Mouse (Mus musculus) intestine, embryonic 15.5 days (tissue): ENCODE results near the gene Acer2. TPM values are rescaled to one million over a fixed set of nuclear protein-coding genes. Genes with fewer than 3 reads are reported as not detected.

Source experiments
- ATAC-seq: fragments of 200-750 bp; cut with Nextera tagmentation; 2 replicates; pipeline ENCODE4 v1.8.0; 2017; ENCODE audit warnings: moderate TSS enrichment, moderate library complexity
- H3K27ac ChIP-seq: fragments of 300-500 bp; sonication (generic); 2 replicates; pipeline ENCODE4 v1.5.1; 2015; ENCODE audit warnings: mild to moderate bottlenecking, inconsistent platforms
- H3K27me3 ChIP-seq: fragments of 300-500 bp; sonication (generic); replicated peaks from 2 replicates; pipeline ENCODE4 v1.6.1; 2015; ENCODE audit warnings: inconsistent platforms
- H3K36me3 ChIP-seq: fragments of 300-500 bp; sonication (generic); 2 replicates; pipeline ENCODE4 v1.6.1; 2015; ENCODE audit warnings: inconsistent platforms
- H3K4me1 ChIP-seq: fragments of 300-500 bp; sonication (generic); replicated peaks from 2 replicates; pipeline ENCODE4 v1.6.1; 2015; ENCODE audit warnings: inconsistent platforms
- H3K4me2 ChIP-seq: fragments of 300-500 bp; sonication (generic); replicated peaks from 2 replicates; pipeline ENCODE4 v1.6.1; 2015; ENCODE audit warnings: mild to moderate bottlenecking, inconsistent platforms
- H3K4me3 ChIP-seq: fragments of 300-500 bp; sonication (generic); replicated peaks from 2 replicates; pipeline ENCODE4 v1.5.1; 2015; ENCODE audit warnings: inconsistent platforms
- H3K9ac ChIP-seq: fragments of 300-500 bp; sonication (generic); 2 replicates; pipeline ENCODE4 v1.6.1; 2015; ENCODE audit warnings: inconsistent platforms
- H3K9me3 ChIP-seq: fragments of 300-500 bp; sonication (generic); 2 replicates; pipeline ENCODE4 v1.6.1; 2016; ENCODE audit warnings: inconsistent platforms
- WGBS: fragments of 180-500 bp; shearing (Covaris S2); methylation state at CpG from one replicate; pipeline ENCODE4 v1.1.7; 2015; 5-methylcytosine and 5-hydroxymethylcytosine counted together
- polyA plus RNA-seq: library from polyadenylated mRNA; unstranded; fragments of >200 nt; fragmentation: Nextera tagmentation; extraction: Ambion mirVana; gene quantifications from 2 replicates; pipeline ENCODE4 v1.2.1, GENCODE M21; 2015

Gene Acer2
- polyA plus RNA-seq, 1 experiment from 2014 or later, result 26.5 TPM

DNA sequence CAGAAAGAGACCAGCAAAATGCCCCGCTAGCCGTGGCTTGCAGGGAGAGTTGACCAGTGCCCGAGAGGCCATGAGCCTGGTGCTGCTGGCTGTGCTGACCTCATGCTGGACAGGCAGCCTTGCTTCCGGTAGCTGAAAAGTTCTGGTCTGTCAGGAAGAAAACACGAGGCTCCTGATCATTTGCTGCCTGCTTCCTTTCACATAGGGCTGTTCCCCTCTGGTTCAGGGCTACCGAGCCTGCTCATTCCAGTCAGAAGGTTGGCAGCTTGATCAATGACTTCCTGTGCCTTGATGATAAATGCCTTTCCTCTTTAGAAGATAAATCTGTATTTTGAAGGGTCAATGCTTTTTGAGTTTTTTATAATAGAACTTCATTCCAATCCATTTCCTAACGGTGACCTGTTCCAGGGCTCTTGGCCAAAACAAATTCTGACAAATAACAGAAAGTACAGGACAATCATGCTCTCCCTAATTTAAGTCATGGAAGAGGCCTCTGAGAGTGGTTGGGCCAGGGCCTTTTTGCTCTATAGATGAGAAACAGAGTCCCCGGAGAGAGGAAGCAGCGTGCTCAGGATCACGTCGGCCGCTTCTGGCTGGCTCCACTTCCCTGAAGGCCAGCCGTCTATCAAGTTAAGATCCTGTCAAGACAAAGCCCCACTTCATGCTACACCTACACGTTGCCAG, 24.7 kb downstream of the Acer2 start:
- H3K36me3 ChIP-seq, result no peaks in the 10 kb centered on the region
- H3K4me3 ChIP-seq, result no peak overlapping the region
- no peak overlapping the region for H3K9ac ChIP-seq
- no peak overlapping the region for H3K4me2 ChIP-seq
- no peaks in the 10 kb centered on the region for H3K4me1 ChIP-seq
- H3K9me3 ChIP-seq, result no peaks in the 10 kb centered on the region
- H3K27me3 ChIP-seq, result no peaks in the 10 kb centered on the region
- peak overlapping the region; percentile 51; the same call in 1 of the 2 replicates for H3K27ac ChIP-seq
- WGBS, result 25% methylated on average over 14 of the region's 14 CpGs
- peak; percentile 83 for ATAC-seq

DNA sequence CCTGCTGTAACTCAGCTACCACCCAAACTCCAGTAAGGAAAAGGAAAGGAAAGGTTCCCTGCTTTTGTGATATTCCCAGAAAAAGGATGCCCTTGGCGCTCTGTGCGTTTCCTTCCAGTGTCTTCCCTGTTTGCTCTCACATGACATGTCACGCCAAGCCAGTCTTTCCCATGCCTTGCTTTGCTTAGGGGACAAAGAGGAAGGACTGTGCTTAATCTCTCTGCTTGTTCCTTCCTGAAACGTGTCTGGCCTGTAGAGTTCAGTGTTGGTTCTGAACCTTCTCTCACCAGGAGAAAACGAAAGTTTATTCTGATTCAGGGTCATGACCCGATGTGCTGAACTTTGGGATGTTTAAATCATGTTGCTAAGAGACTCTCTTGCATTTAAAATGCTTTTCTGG, 28.2 kb downstream of the Acer2 start:
- Histone ChIP-seq H3K27ac (no peak overlapping the region), H3K27me3 (no peaks in the 10 kb centered on the region), H3K4me1 (no peaks in the 10 kb centered on the region), H3K4me3 (no peak overlapping the region), H3K4me2 (no peak overlapping the region), H3K9me3 (no peaks in the 10 kb centered on the region), H3K36me3 (no peaks in the 10 kb centered on the region), H3K9ac (no peak overlapping the region)
- WGBS, result 58% methylated on average over 6 of the region's 6 CpGs
- ATAC-seq, result no peak

DNA sequence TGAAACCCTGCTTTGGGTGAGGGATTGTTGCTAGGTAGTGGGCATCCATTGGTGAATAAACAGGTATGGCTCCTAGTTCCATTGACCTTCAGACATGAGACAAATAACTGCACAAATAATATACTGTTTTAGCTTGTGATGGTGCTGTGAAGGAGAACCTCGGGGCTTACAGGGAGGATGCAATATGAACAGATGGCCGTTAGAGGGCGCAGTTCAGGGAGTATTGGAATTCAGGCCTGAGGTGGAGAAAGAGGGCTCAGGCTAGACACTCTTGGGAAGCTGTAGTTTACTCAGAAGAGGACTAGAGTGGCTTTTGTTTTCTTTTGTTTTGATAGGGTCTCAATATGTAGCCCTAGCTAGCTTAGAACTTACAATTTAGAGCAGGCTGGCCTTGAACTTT, 30.8 kb downstream of the Acer2 start:
- Histone ChIP-seq H3K4me1 (no peaks in the 10 kb centered on the region), H3K27me3 (no peaks in the 10 kb centered on the region), H3K4me2 (no peak overlapping the region), H3K9me3 (no peaks in the 10 kb centered on the region), H3K27ac (no peak overlapping the region), H3K36me3 (no peaks in the 10 kb centered on the region), H3K9ac (no peak overlapping the region), H3K4me3 (no peak overlapping the region)
- ATAC-seq, result no peak
- WGBS, result 36% methylated on average over 3 of the region's 3 CpGs

DNA sequence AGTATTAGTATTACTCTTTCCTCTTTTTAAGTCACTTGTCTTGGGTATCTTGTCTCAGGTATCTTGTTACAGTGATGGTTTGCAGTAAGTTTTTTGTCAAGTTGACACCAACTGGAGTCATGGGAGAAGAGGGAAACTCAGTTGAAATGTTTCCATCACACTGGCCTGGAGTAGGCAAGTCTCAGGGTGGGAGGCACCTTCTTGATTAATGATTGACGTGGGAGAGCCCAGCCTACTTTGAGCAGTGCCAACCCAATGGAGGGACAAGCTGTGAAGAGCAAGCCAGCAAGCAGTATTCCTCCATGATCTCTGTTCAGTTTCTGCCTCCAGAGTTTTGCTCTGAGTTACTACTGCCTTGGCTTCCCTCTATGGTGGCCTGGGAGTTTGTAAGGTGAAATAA, 31.7 kb downstream of the Acer2 start:
- no peak overlapping the region for H3K4me3 ChIP-seq
- ATAC-seq, result no peak
- no peak overlapping the region for H3K27ac ChIP-seq

DNA sequence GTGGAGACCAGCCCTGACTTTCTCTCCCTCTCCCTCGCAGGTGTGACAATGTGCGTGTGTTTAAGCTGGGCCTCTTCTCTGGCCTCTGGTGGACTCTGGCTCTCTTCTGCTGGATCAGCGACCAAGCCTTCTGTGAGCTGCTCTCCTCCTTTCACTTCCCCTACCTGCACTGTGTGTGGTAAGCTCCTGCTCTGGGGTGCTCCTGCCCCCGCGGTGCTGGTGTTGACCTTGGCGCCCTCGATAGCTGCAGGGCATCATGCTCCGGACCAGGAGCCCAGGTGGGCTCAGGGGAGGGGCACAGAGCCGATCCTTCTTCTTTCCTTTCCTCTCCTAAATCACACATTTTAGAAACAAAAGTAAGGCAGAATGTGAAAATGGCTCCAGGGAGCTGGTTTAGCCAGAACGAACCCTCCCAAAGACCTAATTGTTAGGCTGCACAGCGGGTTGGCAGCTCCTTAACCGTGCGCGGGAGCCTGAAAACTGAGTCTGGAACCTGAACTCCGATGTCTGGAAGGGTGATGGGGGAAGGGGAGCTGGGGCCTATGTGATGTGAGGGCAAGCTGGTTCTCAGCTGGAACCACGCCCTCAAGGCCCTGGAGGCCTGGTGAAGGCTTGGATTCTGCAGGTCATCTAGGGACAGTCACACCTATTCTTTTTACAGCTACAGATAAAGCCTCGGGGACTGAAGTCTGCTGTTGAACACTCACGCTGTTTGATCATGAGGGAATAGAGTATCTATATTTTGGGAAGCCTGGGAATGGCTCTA, 37.6 kb downstream of the Acer2 start:
- ATAC-seq, result peak; percentile 95
- Histone ChIP-seq H3K27me3 (no peaks in the 10 kb centered on the region), H3K9me3 (no peaks in the 10 kb centered on the region), H3K4me2 (peak overlapping the region; percentile 5; the same call in 1 of the 2 replicates), H3K27ac (no peak overlapping the region), H3K4me1 (no peaks in the 10 kb centered on the region; the same call in 1 of the 2 replicates), H3K4me3 (no peak overlapping the region), H3K9ac (no peak overlapping the region), H3K36me3 (no peaks in the 10 kb centered on the region)
- 27% methylated on average over 18 of the region's 18 CpGs for WGBS

More for the DNA sequence above, 31.7 kb downstream of the Acer2 start:
- Histone ChIP-seq H3K9me3 (no peaks in the 10 kb centered on the region), H3K36me3 (no peaks in the 10 kb centered on the region), H3K9ac (no peak overlapping the region), H3K27me3 (no peaks in the 10 kb centered on the region), H3K4me1 (no peaks in the 10 kb centered on the region), H3K4me2 (no peak overlapping the region)
- 92% methylated on average over 1 of the region's 1 CpGs for WGBS

DNA sequence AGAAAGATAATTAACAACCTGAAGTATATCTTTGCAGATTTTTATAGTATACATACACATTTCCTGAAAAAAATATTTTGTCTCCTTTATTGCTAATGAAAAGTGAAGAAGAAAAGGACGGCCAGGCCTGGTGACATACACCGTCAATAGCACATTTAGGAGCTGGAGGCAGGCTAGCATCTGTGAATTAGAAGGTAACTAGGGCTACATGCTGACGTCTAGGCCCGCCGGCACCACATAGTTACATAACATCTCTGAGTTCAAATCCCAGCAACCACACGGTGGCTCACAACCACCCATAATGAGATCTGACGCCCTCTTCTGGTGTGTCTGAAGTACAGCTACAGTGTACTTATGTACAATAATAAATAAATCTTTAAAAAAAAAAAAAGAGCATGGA, 38.6 kb downstream of the Acer2 start:
- no peak overlapping the region for H3K4me2 ChIP-seq
- ATAC-seq, result no peak
- no peaks in the 10 kb centered on the region for H3K9me3 ChIP-seq
- H3K9ac ChIP-seq, result no peak overlapping the region
- WGBS, result 86% methylated on average over 7 of the region's 7 CpGs
- no peaks in the 10 kb centered on the region; the same call in 1 of the 2 replicates for H3K4me1 ChIP-seq
- H3K27ac ChIP-seq, result no peak overlapping the region
- no peaks in the 10 kb centered on the region for H3K36me3 ChIP-seq
- H3K27me3 ChIP-seq, result no peaks in the 10 kb centered on the region
- H3K4me3 ChIP-seq, result no peak overlapping the region

DNA sequence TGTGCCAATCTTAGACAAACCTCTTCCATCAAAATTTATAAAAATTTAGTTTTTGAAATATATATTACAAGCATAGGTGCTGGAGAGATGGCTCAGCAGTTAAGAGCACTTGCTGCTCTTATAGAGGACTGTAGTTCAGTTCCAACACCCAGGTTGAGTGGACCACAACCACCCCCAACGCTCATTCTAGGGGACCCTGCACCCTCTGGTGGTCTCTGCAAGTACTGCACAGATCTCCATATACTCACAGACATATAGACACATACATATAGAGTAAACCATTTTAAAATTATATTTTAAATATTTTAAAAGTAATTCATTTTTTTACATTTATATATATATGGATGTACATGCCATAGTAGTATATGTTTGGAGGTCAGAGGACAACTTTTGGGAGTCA, 41.9 kb downstream of the Acer2 start:
- H3K9ac ChIP-seq, result no peak overlapping the region
- no peak overlapping the region for H3K4me2 ChIP-seq
- 70% methylated on average over 1 of the region's 1 CpGs for WGBS
- no peaks in the 10 kb centered on the region for H3K36me3 ChIP-seq
- no peak overlapping the region for H3K4me3 ChIP-seq
- no peak overlapping the region for H3K27ac ChIP-seq
- ATAC-seq, result no peak
- H3K9me3 ChIP-seq, result no peaks in the 10 kb centered on the region
- no peaks in the 10 kb centered on the region; the same call in 1 of the 2 replicates for H3K4me1 ChIP-seq
- no peaks in the 10 kb centered on the region for H3K27me3 ChIP-seq

DNA sequence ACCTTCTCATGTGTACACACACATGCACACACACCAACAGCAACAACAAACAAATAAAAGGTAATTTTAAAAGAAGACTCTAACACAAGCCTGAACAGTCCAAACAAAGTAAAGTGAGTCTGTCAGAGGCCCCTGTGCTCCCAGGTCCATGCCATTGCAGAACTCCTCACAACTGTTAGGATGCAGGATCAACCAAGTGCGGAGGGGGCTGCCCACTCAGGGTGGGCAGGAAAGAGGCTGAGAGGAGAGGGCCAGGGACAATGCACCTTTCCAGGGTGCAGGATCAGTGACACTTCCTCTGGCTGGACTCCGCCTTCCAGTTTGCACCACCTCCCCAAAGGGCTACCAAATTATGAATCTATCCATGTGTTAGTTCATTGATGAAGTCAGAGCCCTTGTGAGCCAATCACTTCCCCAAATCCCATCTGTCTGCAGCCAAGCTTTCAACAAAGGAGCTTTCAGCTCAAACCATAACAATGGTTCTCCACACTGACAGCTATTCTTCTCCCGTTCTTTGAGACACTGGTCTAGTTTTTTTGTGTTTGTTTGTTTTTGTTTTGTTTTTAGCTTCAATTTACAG, 49.4 kb downstream of the Acer2 start:
- WGBS, result 83% methylated on average over 3 of the region's 3 CpGs
- Histone ChIP-seq H3K36me3 (no peaks in the 10 kb centered on the region), H3K27me3 (no peaks in the 10 kb centered on the region), H3K4me3 (no peak overlapping the region), H3K4me2 (no peak overlapping the region), H3K27ac (no peak overlapping the region), H3K9me3 (no peaks in the 10 kb centered on the region), H3K9ac (no peak overlapping the region), H3K4me1 (no peaks in the 10 kb centered on the region)
- no peak for ATAC-seq

DNA sequence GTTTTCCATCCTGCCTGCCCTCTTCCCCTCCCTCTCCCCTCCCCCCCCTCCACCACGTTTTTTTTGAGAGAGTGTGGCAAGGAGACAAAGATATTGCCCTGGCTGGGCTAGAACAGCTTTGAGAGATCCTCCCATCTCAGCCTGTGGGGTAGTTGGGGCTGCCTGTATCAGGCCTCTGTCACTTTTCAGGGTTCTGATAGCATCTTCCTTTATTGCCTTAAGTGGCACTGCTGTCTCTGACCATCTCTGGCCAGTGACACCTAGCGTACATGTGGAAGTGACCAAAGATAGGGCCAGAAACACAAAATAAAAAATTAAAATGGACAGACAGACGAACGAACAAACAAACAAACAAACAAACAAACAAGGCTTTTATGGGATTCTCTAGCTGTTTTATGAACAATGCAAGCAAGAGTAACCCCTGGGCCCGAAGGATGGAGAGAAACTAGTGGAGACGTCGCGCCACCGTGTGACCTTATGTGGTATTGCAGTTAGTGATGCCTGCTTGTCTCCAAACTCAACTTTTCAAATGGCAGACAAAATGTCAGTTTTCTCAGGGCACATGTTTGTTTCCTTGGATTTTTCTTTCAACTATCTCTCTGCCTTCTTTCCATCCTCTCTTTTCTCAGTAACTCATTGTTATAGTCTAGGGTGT, 50.7 kb downstream of the Acer2 start:
- Histone ChIP-seq H3K9me3 (no peaks in the 10 kb centered on the region), H3K36me3 (no peaks in the 10 kb centered on the region), H3K27me3 (no peaks in the 10 kb centered on the region), H3K27ac (no peak overlapping the region), H3K4me1 (no peaks in the 10 kb centered on the region), H3K9ac (no peak overlapping the region), H3K4me3 (no peak overlapping the region), H3K4me2 (no peak overlapping the region)
- ATAC-seq, result no peak; the same call in 1 of the 2 replicates
- WGBS, result 9% methylated on average over 9 of the region's 9 CpGs

DNA sequence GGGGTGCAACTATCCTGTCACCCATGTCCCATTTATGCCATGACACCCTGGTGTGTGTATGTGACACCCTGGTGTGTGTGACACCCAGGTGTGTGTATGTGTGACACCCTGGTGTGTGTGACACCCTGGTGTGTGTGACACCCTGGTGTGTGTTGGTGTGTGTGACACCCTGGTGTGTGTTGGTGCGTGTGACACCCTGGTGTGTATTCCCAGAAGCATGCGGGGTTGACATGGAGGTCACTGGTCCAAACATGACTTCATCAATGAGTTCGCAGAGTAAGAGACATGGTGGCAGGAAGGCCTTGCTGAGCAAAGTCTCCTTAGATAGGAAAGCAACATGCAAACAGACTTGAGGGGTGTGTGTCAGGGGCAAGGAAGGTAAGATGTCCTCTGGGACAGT, 52.8 kb downstream of the Acer2 start:
- Histone ChIP-seq H3K9me3 (no peaks in the 10 kb centered on the region), H3K4me1 (no peaks in the 10 kb centered on the region), H3K4me3 (no peak overlapping the region), H3K9ac (no peak overlapping the region), H3K27me3 (no peaks in the 10 kb centered on the region), H3K36me3 (no peaks in the 10 kb centered on the region), H3K4me2 (no peak overlapping the region), H3K27ac (no peak overlapping the region)
- no peak for ATAC-seq
- WGBS, result 81% methylated on average over 3 of the region's 3 CpGs

DNA sequence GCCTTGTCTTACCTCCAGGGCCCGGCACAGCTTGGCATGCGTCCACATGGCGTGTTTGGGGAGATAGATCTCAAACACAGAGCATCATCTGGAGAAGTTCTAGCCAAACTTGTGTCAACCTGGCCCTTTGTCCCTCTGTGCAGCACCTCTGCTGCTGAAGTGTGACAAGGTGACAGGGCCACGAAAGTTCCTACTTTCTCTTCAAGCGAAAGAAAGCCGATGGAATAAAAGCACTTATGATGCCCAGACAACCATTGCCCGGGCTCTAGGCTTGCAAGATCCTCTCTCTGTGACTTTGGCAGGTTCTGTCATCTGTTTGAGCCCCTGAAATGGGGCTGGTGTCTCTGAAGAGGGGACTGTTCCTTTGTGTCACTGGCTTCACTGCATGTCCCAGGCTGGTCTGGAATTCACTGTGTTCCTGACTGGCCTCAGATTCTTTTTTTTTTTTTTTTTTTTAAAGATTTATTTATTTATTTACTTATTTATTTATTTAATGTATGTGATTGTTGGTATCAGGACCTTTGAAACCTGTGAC, 56.0 kb downstream of the Acer2 start:
- no peaks in the 10 kb centered on the region for H3K36me3 ChIP-seq
- H3K9me3 ChIP-seq, result no peaks in the 10 kb centered on the region
- H3K9ac ChIP-seq, result no peak overlapping the region
- H3K27me3 ChIP-seq, result no peaks in the 10 kb centered on the region
- no peak overlapping the region for H3K27ac ChIP-seq
- no peaks in the 10 kb centered on the region for H3K4me1 ChIP-seq
- peak overlapping the region; percentile 51 for H3K4me3 ChIP-seq
- ATAC-seq, result peak; percentile 34
- 88% methylated on average over 7 of the region's 7 CpGs for WGBS
- H3K4me2 ChIP-seq, result peak overlapping the region; percentile 70
